Mouse (Mus musculus) CH12.LX (cell line): ENCODE measurements around the gene Aunip. TPM values are rescaled to one million over a fixed set of nuclear protein-coding genes. Genes with fewer than 3 reads are reported as not detected.

Experiments used
- DNase-seq: peaks from one replicate; pipeline ENCODE4 v3.0.0-alpha.2; 2013; ENCODE audit errors: extremely low read depth
- H3K27ac ChIP-seq: 2 replicates; pipeline ENCODE4 v1.5.1; 2012; ENCODE audit warnings: low read depth, mild to moderate bottlenecking, control low read depth, moderate library complexity; ENCODE audit not compliant: insufficient read depth
- H3K27me3 ChIP-seq: replicated peaks from 2 replicates; pipeline ENCODE3; 2012; ENCODE audit warnings: inconsistent platforms
- H3K36me3 ChIP-seq, 2 experiments: replicated peaks in 1 of 2; 2 replicates each; pipeline versions ENCODE3 to v1.6.1; 2012; ENCODE audit warnings: inconsistent platforms in 1 of 2, low read length in 1 of 2, mild to moderate bottlenecking in 1 of 2, mixed read lengths in 1 of 2, moderate library complexity in 1 of 2; ENCODE audit not compliant: control insufficient read depth in 1 of 2, insufficient read depth in 1 of 2
- H3K4me1 ChIP-seq, 2 experiments: 2 replicates each; pipeline ENCODE4 v1.6.1; 2012; ENCODE audit warnings: inconsistent platforms in 1 of 2, moderate library complexity in 1 of 2; ENCODE audit not compliant: insufficient read depth in 2 of 2, control insufficient read depth in 1 of 2
- H3K4me2 ChIP-seq: 2 replicates; pipeline ENCODE4 v1.6.1; 2012; ENCODE audit warnings: low read depth, mild to moderate bottlenecking, control low read depth; ENCODE audit not compliant: poor library complexity, insufficient read depth, severe bottlenecking
- H3K4me3 ChIP-seq, 3 experiments: fragments of 150-350 bp in 1 of 3; sonication (generic) in 1 of 3; replicated peaks in 1 of 3; 2 replicates each; pipeline versions ENCODE3 to v1.5.1; 2011 to 2012; ENCODE audit warnings: low read depth in 2 of 3, low read length in 2 of 3, mild to moderate bottlenecking in 2 of 3, moderate library complexity in 2 of 3, control low read depth in 1 of 3, improper control_type of control experiment in 1 of 3, inconsistent platforms in 1 of 3, mixed read lengths in 1 of 3; ENCODE audit not compliant: poor library complexity in 1 of 3
- H3K79me2 ChIP-seq: replicated peaks from 2 replicates; pipeline ENCODE4 v1.6.1; 2012; ENCODE audit warnings: mild to moderate bottlenecking, moderate library complexity; ENCODE audit not compliant: control insufficient read depth, poor library complexity, insufficient read depth, severe bottlenecking; ENCODE audit errors: extremely low read depth
- H3K9ac ChIP-seq: 2 replicates; pipeline ENCODE4 v1.6.1; 2012; ENCODE audit warnings: low read depth, mild to moderate bottlenecking, control low read depth, moderate library complexity; ENCODE audit not compliant: insufficient read depth
- H3K9me3 ChIP-seq: replicated peaks from 2 replicates; pipeline ENCODE3; 2012; ENCODE audit warnings: low read length, inconsistent platforms, mixed read lengths
- CHD1 ChIP-seq: IDR thresholded peaks from 2 replicates; pipeline ENCODE4 v1.6.1; 2012; ENCODE audit warnings: low read depth, low read length, improper control_type of control experiment, inconsistent platforms
- CHD2 ChIP-seq: IDR thresholded peaks from 2 replicates; pipeline ENCODE4 v1.6.1; 2011; ENCODE audit warnings: low read length, improper control_type of control experiment
- CTCF ChIP-seq, 2 experiments: IDR thresholded peaks in 1 of 2; conservative IDR thresholded peaks in 1 of 2; 2 replicates each; pipeline ENCODE4 v1.5.1; 2011 to 2012; ENCODE audit warnings: low read depth in 2 of 2, low read length in 2 of 2, improper control_type of control experiment in 1 of 2, inconsistent platforms in 1 of 2, mild to moderate bottlenecking in 1 of 2, moderate library complexity in 1 of 2
- E2F4 ChIP-seq: IDR thresholded peaks from 2 replicates; pipeline ENCODE4 v1.6.1; 2011; ENCODE audit warnings: low read depth, low read length, improper control_type of control experiment; ENCODE audit not compliant: insufficient replicate concordance
- EP300 ChIP-seq: IDR thresholded peaks from 2 replicates; pipeline ENCODE4 v1.6.1; 2011; ENCODE audit warnings: low read length, improper control_type of control experiment
- ETS1 ChIP-seq: conservative IDR thresholded peaks from 2 replicates; pipeline ENCODE4 v1.6.1; 2012; ENCODE audit warnings: low read depth, mild to moderate bottlenecking, inconsistent platforms, low read length, improper control_type of control experiment, moderate library complexity
- GABPA ChIP-seq: IDR thresholded peaks from 2 replicates; pipeline ENCODE4 v1.6.1; 2012; ENCODE audit warnings: low read depth, low read length, improper control_type of control experiment, inconsistent platforms; ENCODE audit not compliant: insufficient replicate concordance
- IRF4 ChIP-seq: IDR thresholded peaks from 2 replicates; pipeline ENCODE4 v1.6.1; 2014; ENCODE audit warnings: low read depth, mild to moderate bottlenecking, inconsistent platforms, low read length, improper control_type of control experiment
- JUN ChIP-seq: IDR thresholded peaks from 2 replicates; pipeline ENCODE4 v1.6.1; 2011; ENCODE audit warnings: low read depth, mild to moderate bottlenecking, low read length, improper control_type of control experiment, moderate library complexity; ENCODE audit not compliant: insufficient read depth
- JUND ChIP-seq: conservative IDR thresholded peaks from 2 replicates; pipeline ENCODE4 v1.6.1; 2011; ENCODE audit warnings: low read depth, low read length, improper control_type of control experiment
- KAT2A ChIP-seq: IDR thresholded peaks from 2 replicates; pipeline ENCODE4 v1.6.1; 2012; ENCODE audit warnings: low read length, improper control_type of control experiment, inconsistent platforms; ENCODE audit not compliant: insufficient replicate concordance
- MAFK ChIP-seq: IDR thresholded peaks from 2 replicates; pipeline ENCODE4 v1.6.1; 2011; ENCODE audit warnings: low read length, improper control_type of control experiment; ENCODE audit not compliant: insufficient replicate concordance
- MAX ChIP-seq: IDR thresholded peaks from 2 replicates; pipeline ENCODE4 v1.6.1; 2011; ENCODE audit warnings: low read length, improper control_type of control experiment
- MAZ ChIP-seq: IDR thresholded peaks from 2 replicates; pipeline ENCODE4 v1.6.1; 2012; ENCODE audit warnings: low read depth, mild to moderate bottlenecking, inconsistent platforms, low read length, improper control_type of control experiment, moderate library complexity
- MEF2A ChIP-seq: IDR thresholded peaks from 2 replicates; pipeline ENCODE4 v1.6.1; 2014; ENCODE audit warnings: low read depth, mild to moderate bottlenecking, inconsistent platforms, low read length, improper control_type of control experiment, borderline replicate concordance
- MXI1 ChIP-seq: IDR thresholded peaks from 2 replicates; pipeline ENCODE4 v1.6.1; 2011; ENCODE audit warnings: mild to moderate bottlenecking, low read depth, low read length, improper control_type of control experiment
- NELFE ChIP-seq: IDR thresholded peaks from 2 replicates; pipeline ENCODE4 v1.6.1; 2011; ENCODE audit warnings: low read depth, low read length, improper control_type of control experiment
- NRF1 ChIP-seq: IDR thresholded peaks from 2 replicates; pipeline ENCODE4 v1.6.1; 2014; ENCODE audit warnings: low read depth, mild to moderate bottlenecking, inconsistent platforms, low read length, improper control_type of control experiment, moderate library complexity
- RCOR1 ChIP-seq: conservative IDR thresholded peaks from 2 replicates; pipeline ENCODE4 v1.6.1; 2012; ENCODE audit warnings: low read depth, mild to moderate bottlenecking, inconsistent platforms, low read length, improper control_type of control experiment
- SMC3 ChIP-seq: IDR thresholded peaks from 2 replicates; pipeline ENCODE4 v1.6.1; 2011; ENCODE audit warnings: low read depth, low read length, improper control_type of control experiment
- TCF12 ChIP-seq: IDR thresholded peaks from 2 replicates; pipeline ENCODE4 v1.6.1; 2014; ENCODE audit warnings: low read depth, mild to moderate bottlenecking, inconsistent platforms, low read length, improper control_type of control experiment
- USF1 ChIP-seq: IDR thresholded peaks from 2 replicates; pipeline ENCODE4 v1.6.1; 2014; ENCODE audit warnings: low read depth, mild to moderate bottlenecking, inconsistent platforms, low read length, improper control_type of control experiment
- USF2 ChIP-seq: conservative IDR thresholded peaks from 2 replicates; pipeline ENCODE4 v1.6.1; 2011; ENCODE audit warnings: low read depth, low read length, improper control_type of control experiment
- ZKSCAN1 ChIP-seq: IDR thresholded peaks from 2 replicates; pipeline ENCODE4 v1.6.1; 2012; ENCODE audit warnings: low read depth, inconsistent platforms, low read length, improper control_type of control experiment, borderline replicate concordance
- dilution Hi-C: fragments of 300-500 bp; cut with MboI; formaldehyde crosslinking; loops from 2 replicates; pipeline ENCODE4 v1.14.3; 2020; ENCODE audit warnings: low sequenced_read_pairs; ENCODE audit not compliant: extremely low pct_unique_long_range_greater_than_20kb, extremely low pct_ligation_motif_present
- in situ Hi-C: fragments of 300-500 bp; cut with MboI; formaldehyde crosslinking; loops from 3 replicates; pipeline ENCODE4 v1.14.3; 2019; ENCODE audit warnings: low sequenced_read_pairs, low pct_ligation_motif_present, low pct_unique_long_range_greater_than_20kb, mixed read lengths
- polyA plus RNA-seq: library from polyadenylated mRNA; unstranded; fragments of >175 nt; gene quantifications from 2 replicates; pipeline ENCODE4 v1.2.1, GENCODE M21; 2012; ENCODE audit warnings: low read depth; ENCODE audit not compliant: insufficient read length
- total RNA-seq, 2 experiments: library from RNA; depleted of rRNA; stranded (reverse); fragments of 300-350 nt in 1 of 2; fragments of >200 nt in 1 of 2; gene quantifications; 2 replicates each; pipeline ENCODE4 v1.2.3; 2012 to 2014

Aunip gene
- total and polyA plus RNA-seq, 3 experiments = 11.5 to 14.9 (median 11.7) TPM

DNA sequence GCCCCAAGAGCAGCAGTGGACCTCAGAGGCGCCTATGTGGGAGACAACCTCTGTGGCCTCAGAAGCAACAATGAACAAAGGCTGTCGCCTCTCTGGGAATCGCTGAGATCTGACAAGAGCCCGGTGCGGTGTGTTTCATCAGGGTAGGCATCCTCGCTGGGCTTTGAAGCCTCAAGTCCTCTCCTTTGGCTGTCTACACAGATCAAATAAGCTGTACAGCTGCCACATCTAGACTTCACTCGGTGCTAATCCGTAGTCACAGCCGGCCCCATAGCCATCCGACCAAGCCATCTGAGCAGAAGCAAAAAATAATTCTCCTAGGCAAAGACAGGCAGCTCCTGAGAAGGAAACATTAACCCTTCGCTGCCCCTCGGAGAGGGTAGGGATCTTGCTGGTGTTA, 45.0 kb upstream of the Aunip start:
- dilution Hi-C loops = no loop called here
- Histone ChIP-seq H3K9me3 (peaks cover 7% of the 10 kb centered on the region), H3K4me1 (peaks cover 3% of the 10 kb centered on the region in 2 experiments), H3K4me2 (no peak overlapping the region), H3K27me3 (peaks cover 45% of the 10 kb centered on the region), H3K27ac (no peak overlapping the region), H3K4me3 (no peak overlapping the region), H3K79me2 (no peaks in the 10 kb centered on the region; the same call in 1 of the 2 replicates), H3K9ac (no peak overlapping the region), H3K36me3 (peaks cover 0 to 1% of the 10 kb centered on the region in 2 experiments)
- no peak for DNase-seq
- in situ Hi-C loops = no loop called here
- TF ChIP-seq CHD2 (no peak), TCF12 (no peak), ETS1 (no peak), MEF2A (no peak), SMC3 (no peak), IRF4 (no peak), NRF1 (no peak), JUN (no peak), MAX (no peak)

DNA sequence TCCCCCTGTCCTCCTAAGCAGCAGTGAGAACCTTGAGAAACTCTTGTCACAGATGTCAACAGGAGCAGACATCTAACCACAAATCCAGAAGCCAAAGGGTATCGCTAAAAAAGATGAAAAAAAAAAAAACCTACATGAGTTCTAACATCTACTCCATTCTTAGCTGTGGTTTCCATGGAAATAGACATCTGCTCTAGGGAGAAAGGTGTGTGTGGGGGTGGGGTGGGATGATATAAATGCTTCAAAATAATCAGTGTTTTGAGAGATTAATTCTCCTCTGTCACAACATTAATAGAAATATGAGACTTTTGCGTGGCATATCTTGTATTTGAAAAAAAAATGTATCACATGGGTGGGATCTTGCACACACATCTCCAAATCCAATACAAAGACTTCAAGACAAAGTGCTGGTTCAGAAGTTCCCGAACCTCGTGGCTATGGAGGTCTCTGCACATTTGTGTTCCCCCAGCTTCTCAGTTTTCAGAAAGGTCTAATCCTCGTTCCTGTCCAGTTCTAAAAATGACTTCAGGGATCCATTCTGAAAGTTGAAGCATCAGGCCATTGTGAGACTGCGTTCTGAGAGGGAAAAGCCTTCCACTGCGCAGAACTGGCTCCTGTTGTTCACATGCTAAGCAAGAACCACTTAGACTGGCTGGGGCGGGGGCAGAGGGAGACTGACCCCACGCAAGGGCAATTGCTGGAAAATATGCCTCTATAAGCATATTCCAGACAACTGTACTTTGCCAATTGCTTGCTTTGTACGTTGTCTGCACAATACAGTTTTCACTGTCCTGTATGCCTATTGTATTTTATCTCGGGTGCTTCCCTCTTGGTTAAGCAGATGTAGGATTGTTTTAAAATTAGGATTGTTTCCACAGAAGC, 44.2 kb upstream of the Aunip start:
- no peak overlapping the region for H3K9ac ChIP-seq

More for the DNA sequence above, 44.2 kb upstream of the Aunip start:
- Histone ChIP-seq H3K36me3 (peaks cover 4 to 5% of the 10 kb centered on the region in 2 experiments), H3K4me2 (no peak overlapping the region), H3K27me3 (peaks cover 45% of the 10 kb centered on the region), H3K79me2 (no peaks in the 10 kb centered on the region; the same call in 1 of the 2 replicates), H3K4me3 (no peak overlapping the region), H3K4me1 (peaks cover 3% of the 10 kb centered on the region in 2 experiments), H3K9me3 (peaks cover 8% of the 10 kb centered on the region), H3K27ac (no peak overlapping the region)
- in situ Hi-C loops (no loop called here), dilution Hi-C loops (no loop called here)
- no peak for DNase-seq
- TF ChIP-seq NRF1 (no peak), MAFK (no peak), RCOR1 (no peak), ZKSCAN1 (no peak), GABPA (no peak), E2F4 (no peak), TCF12 (no peak), USF1 (no peak), EP300 (no peak), CTCF (conservative IDR thresholded peaks at IDR 0.05 in 1 of 2, IDR thresholded peaks at IDR 0.05 in 1 of 2; ENCODE audit: low read depth in 2 of 2, low read length in 2 of 2) (no peak), ETS1 (no peak), USF2 (no peak), MXI1 (no peak), KAT2A (no peak), MAZ (no peak), SMC3 (no peak), JUND (no peak), NELFE (no peak), CHD1 (no peak)
